Mouse (Mus musculus): ENCODE data around the gene Jazf1. TPM values are rescaled to one million over a fixed set of nuclear protein-coding genes. Genes with fewer than 3 reads are reported as not detected.

The Jazf1 gene
- polyA plus RNA-seq, 1 experiment from 2014 or later: 24.9 TPM

DNA sequence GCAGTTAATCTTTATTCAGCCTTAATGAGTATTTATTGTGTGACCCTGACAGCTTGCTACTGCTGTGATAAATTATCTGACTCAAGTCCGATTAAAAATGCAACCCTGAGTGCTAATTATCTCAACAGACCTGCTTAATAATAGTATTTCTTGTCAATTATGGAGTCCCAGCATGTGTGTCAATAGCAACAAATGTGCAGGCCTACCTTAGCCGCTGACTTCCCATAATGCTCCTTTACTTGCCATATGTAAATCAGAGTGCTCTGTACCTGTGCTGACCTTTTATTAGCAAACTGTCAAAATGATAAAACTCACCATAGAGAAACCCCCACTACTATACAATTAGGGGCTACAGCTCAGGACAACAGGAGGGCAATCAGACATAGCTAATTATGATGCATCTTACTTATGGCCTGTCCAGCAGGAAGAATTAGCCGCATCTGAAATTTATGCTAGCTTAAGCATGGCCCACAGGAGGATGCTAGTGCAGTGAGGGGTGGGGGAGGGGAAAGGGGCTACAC is 209.5 kb downstream of the Jazf1 start:
- peak; percentile 29; the same call in 1 of the 2 replicates for ATAC-seq
- Histone ChIP-seq H3K9ac (replicated peaks) (no peak overlapping the region), H3K27ac (peak overlapping the region; percentile 76), H3K4me2 (replicated peaks) (no peak overlapping the region), H3K9me3 (no peaks in the 10 kb centered on the region), H3K4me3 (replicated peaks) (no peak overlapping the region), H3K36me3 (no peaks in the 10 kb centered on the region), H3K27me3 (no peaks in the 10 kb centered on the region), H3K4me1 (replicated peaks) (peaks cover 70% of the 10 kb centered on the region)
- WGBS: 40% methylated on average over 3 of the region's 3 CpGs

DNA sequence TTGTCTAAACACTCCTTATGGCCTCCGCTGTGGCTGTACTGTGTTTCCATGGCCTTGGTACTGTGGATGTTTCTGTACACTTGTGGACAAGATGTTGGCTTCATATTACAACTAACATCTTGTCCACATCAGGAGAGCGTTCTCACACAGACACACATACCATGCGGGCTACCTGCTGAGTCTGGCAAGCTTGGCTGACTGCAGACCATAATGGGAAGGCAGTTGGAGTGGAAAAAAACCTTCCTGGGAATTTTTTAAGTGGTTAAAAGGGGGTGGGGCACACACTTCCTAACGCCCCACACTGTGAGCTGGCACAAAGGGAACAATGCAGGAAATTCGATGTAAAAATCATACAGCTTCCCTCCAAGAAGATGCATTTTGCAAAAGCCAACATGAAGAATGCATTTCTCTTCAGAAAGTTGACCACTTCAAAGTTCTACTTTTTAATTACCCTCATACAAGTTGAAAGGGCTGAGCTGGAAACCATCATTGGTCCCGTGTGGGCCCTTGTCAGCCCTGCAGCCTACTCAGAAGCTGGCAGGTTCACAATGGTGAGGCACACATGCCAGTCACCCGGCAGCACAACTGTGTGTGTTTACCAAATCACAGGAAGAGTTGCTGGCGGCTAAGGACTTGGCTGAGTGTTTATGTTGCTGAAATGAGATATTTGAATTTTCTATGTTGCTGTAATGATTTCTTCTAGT is 215.9 kb downstream of the Jazf1 start:
- H3K36me3 ChIP-seq: no peaks in the 10 kb centered on the region
- no peak overlapping the region for H3K4me3 ChIP-seq (replicated peaks)
- ATAC-seq: no peak
- 34% methylated on average over 8 of the region's 8 CpGs for WGBS
- H3K27me3 ChIP-seq: no peaks in the 10 kb centered on the region
- no peaks in the 10 kb centered on the region for H3K9me3 ChIP-seq
- H3K9ac ChIP-seq (replicated peaks): no peak overlapping the region
- H3K4me1 ChIP-seq (replicated peaks): peaks cover 53% of the 10 kb centered on the region
- peak overlapping the region; percentile 9 for H3K27ac ChIP-seq
- no peak overlapping the region for H3K4me2 ChIP-seq (replicated peaks)

DNA sequence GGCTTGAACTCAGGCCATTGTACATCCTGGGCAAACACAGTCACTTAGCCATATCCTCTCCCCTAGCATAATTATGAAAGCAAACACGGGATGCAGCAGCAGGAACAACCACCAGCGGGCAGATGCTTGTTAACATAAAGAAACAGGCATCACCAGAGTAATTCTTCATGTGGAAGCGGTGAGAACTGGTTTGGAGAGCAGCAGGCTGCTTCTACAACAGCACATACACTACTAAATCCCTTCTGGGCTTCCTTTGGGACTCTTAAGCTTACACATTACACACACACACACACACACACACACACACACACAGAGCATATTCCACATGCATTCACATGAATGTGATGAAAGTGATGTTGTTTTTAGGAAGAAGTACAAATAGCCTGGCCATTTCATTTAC is 216.5 kb downstream of the Jazf1 start:
- no peak for ATAC-seq
- peak overlapping the region; percentile 9 for H3K27ac ChIP-seq
- no peaks in the 10 kb centered on the region for H3K27me3 ChIP-seq

DNA sequence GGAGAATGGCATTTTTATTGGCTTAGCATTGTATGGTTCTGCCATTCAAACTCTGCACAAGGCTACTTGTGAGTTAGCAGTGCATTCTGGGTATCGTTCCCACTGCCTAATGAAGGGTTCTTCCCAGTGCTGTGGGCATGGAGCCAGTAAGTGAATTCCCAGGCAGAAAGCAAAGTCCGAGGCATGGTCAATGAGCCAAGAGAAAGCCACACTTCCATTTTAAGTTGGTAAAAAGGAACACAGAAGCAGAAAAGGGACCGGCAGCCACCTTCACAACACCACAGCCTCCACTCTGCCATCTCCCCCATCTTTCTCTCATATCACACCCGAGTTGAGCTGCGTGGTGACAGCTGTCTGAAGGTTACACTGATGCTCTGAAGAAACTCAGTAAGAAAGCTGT is 217.4 kb downstream of the Jazf1 start:
- ATAC-seq: no peak
- H3K9ac ChIP-seq (replicated peaks): no peak overlapping the region
- H3K27ac ChIP-seq: peak overlapping the region; percentile 31; the same call in 1 of the 2 replicates

More for the DNA sequence above, 216.5 kb downstream of the Jazf1 start:
- 39% methylated on average over 3 of the region's 3 CpGs for WGBS
- Histone ChIP-seq H3K4me1 (replicated peaks) (peaks cover 47% of the 10 kb centered on the region), H3K36me3 (no peaks in the 10 kb centered on the region), H3K9me3 (no peaks in the 10 kb centered on the region), H3K4me2 (replicated peaks) (no peak overlapping the region), H3K4me3 (replicated peaks) (no peak overlapping the region), H3K9ac (replicated peaks) (no peak overlapping the region)

DNA sequence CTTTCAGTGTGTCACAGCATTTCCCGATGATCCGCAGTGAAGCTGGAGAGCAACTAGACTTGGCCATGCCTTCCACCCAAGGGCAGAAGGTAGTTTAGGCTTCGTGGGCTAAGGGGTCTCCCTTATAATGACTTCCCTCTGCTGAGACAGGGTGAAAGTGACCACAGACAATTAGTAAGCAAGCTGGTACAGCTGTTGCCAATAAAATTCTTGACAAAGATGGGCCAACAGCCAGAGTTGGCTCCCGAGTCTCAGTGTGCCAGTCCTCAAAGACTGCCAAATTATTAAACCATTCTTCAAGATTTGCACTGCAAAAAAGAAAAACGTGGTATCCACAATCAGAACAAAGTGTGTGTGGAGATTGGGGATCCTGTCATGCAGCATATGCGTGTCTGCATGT is 220.2 kb downstream of the Jazf1 start:
- ATAC-seq: no peak
- peaks cover 31% of the 10 kb centered on the region for H3K4me1 ChIP-seq (replicated peaks)
- H3K4me3 ChIP-seq (replicated peaks): no peak overlapping the region
- no peaks in the 10 kb centered on the region for H3K27me3 ChIP-seq
- H3K27ac ChIP-seq: no peak overlapping the region
- 87% methylated on average over 6 of the region's 6 CpGs for WGBS
- no peaks in the 10 kb centered on the region for H3K9me3 ChIP-seq
- no peak overlapping the region for H3K9ac ChIP-seq (replicated peaks)
- H3K36me3 ChIP-seq: no peaks in the 10 kb centered on the region
- no peak overlapping the region for H3K4me2 ChIP-seq (replicated peaks)

More for the DNA sequence above, 217.4 kb downstream of the Jazf1 start:
- Histone ChIP-seq H3K9me3 (no peaks in the 10 kb centered on the region), H3K36me3 (no peaks in the 10 kb centered on the region), H3K4me2 (replicated peaks) (no peak overlapping the region), H3K27me3 (no peaks in the 10 kb centered on the region), H3K4me3 (replicated peaks) (no peak overlapping the region), H3K4me1 (replicated peaks) (peaks cover 43% of the 10 kb centered on the region)
- WGBS: 63% methylated on average over 5 of the region's 5 CpGs

DNA sequence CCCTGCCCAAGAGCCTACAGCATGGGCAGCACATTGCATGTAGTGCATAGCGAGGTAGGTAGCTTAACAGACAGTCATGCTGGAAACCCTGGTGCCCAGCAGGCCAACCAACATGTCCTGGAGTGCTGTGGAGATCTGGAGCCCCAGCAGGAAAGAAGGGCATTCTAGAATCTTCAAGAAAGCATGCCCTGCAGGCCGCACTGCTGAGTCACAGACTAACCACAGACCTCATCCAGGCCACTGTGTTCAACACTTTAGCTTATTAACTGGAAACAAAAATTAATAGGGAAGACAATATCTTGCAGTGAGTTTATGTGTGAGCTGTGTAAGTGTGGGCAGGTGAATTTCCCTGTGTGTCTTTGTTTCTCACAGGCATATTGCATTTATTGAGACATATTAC is 222.1 kb downstream of the Jazf1 start:
- no peak for ATAC-seq
- H3K36me3 ChIP-seq: no peaks in the 10 kb centered on the region
- peaks cover 18% of the 10 kb centered on the region for H3K4me1 ChIP-seq (replicated peaks)
- H3K27ac ChIP-seq: no peak overlapping the region
- no peak overlapping the region for H3K9ac ChIP-seq (replicated peaks)
- H3K4me2 ChIP-seq (replicated peaks): no peak overlapping the region
- no peak overlapping the region for H3K4me3 ChIP-seq (replicated peaks)
- no peaks in the 10 kb centered on the region for H3K9me3 ChIP-seq
- no peaks in the 10 kb centered on the region for H3K27me3 ChIP-seq
- WGBS: 90% methylated on average over 2 of the region's 2 CpGs

DNA sequence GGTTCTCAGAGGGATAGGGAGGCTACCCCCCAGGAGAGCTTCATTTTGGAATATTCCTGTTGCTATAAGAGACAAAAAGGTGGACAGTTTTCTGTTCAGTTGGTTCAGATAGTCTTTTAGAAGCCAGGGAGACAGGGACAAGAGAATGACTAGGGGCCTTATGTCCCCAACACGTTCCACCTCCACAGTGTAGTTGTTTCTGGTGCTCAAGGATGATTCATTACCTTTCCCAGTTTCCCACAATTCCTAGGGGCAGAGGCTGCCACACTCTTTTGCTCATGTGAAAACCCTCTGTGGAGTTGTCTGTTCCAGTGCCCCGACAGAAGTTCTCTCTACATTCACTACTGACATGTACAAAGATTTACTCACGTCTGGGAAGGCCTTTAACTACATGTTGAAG is 223.7 kb downstream of the Jazf1 start:
- no peak for ATAC-seq
- H3K4me2 ChIP-seq (replicated peaks): no peak overlapping the region
- no peaks in the 10 kb centered on the region for H3K27me3 ChIP-seq
- H3K36me3 ChIP-seq: no peaks in the 10 kb centered on the region
- no peaks in the 10 kb centered on the region for H3K9me3 ChIP-seq
- WGBS: 91% methylated on average over 3 of the region's 3 CpGs
- H3K9ac ChIP-seq (replicated peaks): no peak overlapping the region
- H3K27ac ChIP-seq: no peak overlapping the region
- H3K4me3 ChIP-seq (replicated peaks): no peak overlapping the region
- H3K4me1 ChIP-seq (replicated peaks): peaks cover 23% of the 10 kb centered on the region

DNA sequence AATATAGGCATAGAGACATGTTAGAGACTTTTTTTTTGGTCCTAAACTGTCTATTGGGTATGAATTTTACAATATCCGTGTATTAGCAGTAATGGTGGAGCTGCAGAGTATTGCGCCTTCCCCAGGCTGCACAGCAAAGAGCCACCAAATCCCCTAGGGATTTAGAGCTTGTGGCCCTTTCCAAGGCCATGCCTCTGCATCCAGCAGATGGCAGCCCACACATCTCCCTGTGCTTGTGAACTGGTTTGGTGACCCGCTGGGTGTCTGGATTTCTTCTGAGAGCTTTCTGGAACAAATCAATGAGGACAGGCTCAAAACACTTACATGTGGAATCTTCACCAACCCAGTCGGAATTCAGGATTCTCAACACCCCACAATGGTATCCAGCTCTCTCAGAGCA is 225.4 kb downstream of the Jazf1 start:
- Histone ChIP-seq H3K4me1 (replicated peaks) (peaks cover 31% of the 10 kb centered on the region), H3K27ac (no peak overlapping the region), H3K4me2 (replicated peaks) (no peak overlapping the region), H3K27me3 (no peaks in the 10 kb centered on the region), H3K9me3 (no peaks in the 10 kb centered on the region), H3K4me3 (replicated peaks) (no peak overlapping the region), H3K36me3 (no peaks in the 10 kb centered on the region), H3K9ac (replicated peaks) (no peak overlapping the region)
- 62% methylated on average over 4 of the region's 4 CpGs for whole genome bisulfite sequencing
- no peak for ATAC-seq

DNA sequence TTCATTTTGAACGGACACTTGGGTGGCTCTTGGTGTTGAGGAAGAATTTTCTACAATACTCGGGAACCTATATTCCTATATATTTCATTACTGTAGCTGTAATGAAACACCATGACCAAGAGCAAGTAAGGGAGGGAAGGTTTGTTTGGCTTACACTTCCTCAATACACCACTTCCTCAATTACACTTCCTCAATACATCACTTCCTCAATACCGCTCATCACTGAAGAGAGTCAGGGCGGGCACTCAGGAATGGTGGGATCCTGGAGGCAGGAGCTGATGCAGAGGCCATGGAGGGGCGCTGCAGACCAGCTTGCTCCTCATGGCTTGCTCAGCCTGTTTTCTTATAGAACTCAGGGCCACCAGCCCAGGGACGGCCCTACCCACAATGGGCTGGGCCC is 225.8 kb downstream of the Jazf1 start:
- Histone ChIP-seq H3K36me3 (no peaks in the 10 kb centered on the region), H3K4me3 (replicated peaks) (no peak overlapping the region), H3K4me2 (replicated peaks) (no peak overlapping the region), H3K27me3 (0 out of 2 replicates have a peak, but pooled peaks cover 1% of the 10 kb centered on the region), H3K27ac (no peak overlapping the region), H3K4me1 (replicated peaks) (peaks cover 34% of the 10 kb centered on the region), H3K9ac (replicated peaks) (no peak overlapping the region), H3K9me3 (no peaks in the 10 kb centered on the region)
- WGBS: 85% methylated on average over 6 of the region's 6 CpGs
- no peak for ATAC-seq

DNA sequence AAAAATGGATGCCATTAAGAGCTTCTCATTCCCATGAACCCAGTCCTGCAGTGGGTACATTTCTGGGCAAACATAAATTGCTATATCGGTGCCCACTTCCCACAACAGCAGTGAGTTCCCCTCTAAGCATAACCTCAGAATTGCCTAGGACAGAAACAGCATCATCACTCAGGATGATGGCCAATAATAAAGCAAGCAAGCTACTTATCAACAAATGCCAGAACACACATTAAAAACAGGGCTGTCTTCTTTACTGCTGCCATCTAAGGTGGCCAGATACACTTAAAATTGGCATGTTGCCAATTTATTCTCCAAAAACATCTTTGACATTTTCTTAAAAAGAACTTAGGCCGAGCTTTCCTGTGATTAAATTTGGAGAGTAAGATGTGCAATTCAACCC is 226.8 kb downstream of the Jazf1 start:
- H3K9ac ChIP-seq (replicated peaks): no peak overlapping the region
- H3K4me2 ChIP-seq (replicated peaks): no peak overlapping the region
- H3K27me3 ChIP-seq: 0 out of 2 replicates have a peak, but pooled peaks cover 2% of the 10 kb centered on the region
- H3K4me3 ChIP-seq (replicated peaks): no peak overlapping the region
- ATAC-seq: no peak
- WGBS: 91% methylated on average over 2 of the region's 2 CpGs
- H3K4me1 ChIP-seq (replicated peaks): peaks cover 34% of the 10 kb centered on the region
- H3K36me3 ChIP-seq: no peaks in the 10 kb centered on the region
- no peak overlapping the region for H3K27ac ChIP-seq
- H3K9me3 ChIP-seq: no peaks in the 10 kb centered on the region

DNA sequence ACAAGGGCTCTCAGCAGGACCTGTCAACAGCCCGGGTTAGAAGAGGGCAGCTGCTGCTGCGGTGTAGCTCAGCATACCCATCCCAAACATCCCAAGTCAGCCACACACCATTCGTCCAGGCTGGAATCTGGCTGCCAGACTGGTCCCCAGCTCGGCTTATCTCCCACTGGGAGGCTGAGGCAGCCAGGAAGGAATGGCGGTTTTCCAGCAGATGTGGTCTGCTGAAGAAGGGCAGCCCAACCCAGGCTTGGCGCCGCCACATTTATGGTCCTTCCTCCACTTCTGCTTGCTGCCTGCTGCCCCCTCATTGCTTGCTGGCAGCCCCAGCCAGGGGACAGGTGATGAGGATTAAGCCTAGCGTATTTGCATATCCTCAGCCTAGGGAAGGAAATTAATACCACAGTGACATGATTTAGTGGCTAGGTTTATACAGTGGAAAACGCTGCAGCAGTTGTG is 227.8 kb downstream of the Jazf1 start:
- WGBS: 22% methylated on average over 9 of the region's 9 CpGs
- Histone ChIP-seq H3K4me3 (replicated peaks) (no peak overlapping the region), H3K27ac (peak overlapping the region; percentile 10; the same call in 1 of the 2 replicates), H3K9ac (replicated peaks) (0 out of 2 replicates have a peak overlapping the region, but pooled peaks have one; percentile 24), H3K27me3 (0 out of 2 replicates have a peak, but pooled peaks cover 2% of the 10 kb centered on the region), H3K9me3 (no peaks in the 10 kb centered on the region), H3K4me1 (replicated peaks) (peaks cover 34% of the 10 kb centered on the region), H3K4me2 (replicated peaks) (no peak overlapping the region), H3K36me3 (no peaks in the 10 kb centered on the region)
- peak; percentile 77 for ATAC-seq

DNA sequence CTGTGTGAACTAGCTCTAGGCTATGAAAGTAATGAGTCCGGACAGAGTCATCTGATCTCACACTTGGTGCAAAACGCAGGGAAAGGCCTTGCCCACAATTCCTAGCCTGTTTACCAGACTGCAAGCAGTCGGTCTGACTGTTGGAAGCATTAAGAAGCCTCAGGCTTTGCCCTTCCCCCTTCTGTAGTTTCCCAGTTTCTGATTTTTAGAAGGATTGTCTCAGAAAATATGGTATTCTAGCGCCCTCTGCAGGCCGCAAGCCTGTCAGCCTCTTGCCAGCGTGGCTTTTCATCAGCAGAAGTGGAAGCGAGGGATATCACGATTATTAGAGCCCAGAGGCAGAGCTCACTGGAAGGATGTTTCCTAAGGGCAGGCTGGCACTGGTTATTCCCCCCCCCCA is 229.7 kb downstream of the Jazf1 start:
- H3K9ac ChIP-seq (replicated peaks): no peak overlapping the region
- no peak overlapping the region for H3K4me3 ChIP-seq (replicated peaks)
- no peaks in the 10 kb centered on the region for H3K9me3 ChIP-seq
- 0 out of 2 replicates have a peak, but pooled peaks cover 2% of the 10 kb centered on the region for H3K27me3 ChIP-seq
- peaks cover 34% of the 10 kb centered on the region for H3K4me1 ChIP-seq (replicated peaks)
- no peak overlapping the region for H3K27ac ChIP-seq
- peak; percentile 75 for ATAC-seq
- 3% methylated on average over 8 of the region's 8 CpGs for WGBS
- H3K36me3 ChIP-seq: no peaks in the 10 kb centered on the region
- no peak overlapping the region for H3K4me2 ChIP-seq (replicated peaks)
